Mouse (Mus musculus) E14TG2a.4 (cell line): ENCODE measurements around the gene Rsph6a.

Source experiments
- CTCF ChIP-seq: conservative IDR thresholded peaks from 2 replicates; pipeline ENCODE4 v1.5.1; 2014; ENCODE audit warnings: low read length
- NANOG ChIP-seq: IDR thresholded peaks from 2 replicates; pipeline ENCODE4 v1.6.1; 2014; ENCODE audit warnings: borderline replicate concordance, low read length, mixed read lengths
- POU5F1 ChIP-seq: IDR thresholded peaks from 2 replicates; pipeline ENCODE4 v1.6.1; 2014; ENCODE audit warnings: low read length, borderline replicate concordance

DNA sequence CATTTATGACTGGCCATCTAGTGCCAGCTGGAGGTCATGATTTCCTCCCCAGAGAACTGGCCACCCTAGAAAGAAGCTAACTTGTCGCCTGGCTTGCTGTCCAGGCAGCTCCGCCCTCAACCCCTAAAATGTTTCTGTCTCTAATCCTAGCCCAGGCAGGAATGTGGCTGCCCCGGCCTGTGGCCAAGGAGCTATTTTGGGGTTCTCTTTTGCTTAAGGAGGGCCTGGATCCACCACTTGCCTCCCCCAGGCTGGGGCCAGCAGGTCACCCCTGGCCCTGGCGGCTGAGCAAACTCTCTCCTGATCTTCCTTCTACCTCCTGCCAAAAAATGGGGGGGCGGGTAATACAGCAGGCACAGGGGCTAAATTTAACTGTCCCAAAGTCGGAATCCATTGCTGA, 28.6 kb downstream of the Rsph6a start:
- TF ChIP-seq CTCF (no peak), POU5F1 (no peak), NANOG (no peak)
